Mouse (Mus musculus) midbrain, embryonic 10.5 days (tissue): ENCODE results near the gene Prrg1. TPM values are rescaled to one million over a fixed set of nuclear protein-coding genes. Genes with fewer than 3 reads are reported as not detected.
"Not testable (repeated sequence)": the region's sequence is repeated elsewhere in the genome, so short reads cannot be mapped to it uniquely, and the experiment has no call there.

ENCODE experiments used
- DNase-seq: peaks from one replicate; pipeline ENCODE4 v3.0.0-alpha.2; 2017; ENCODE audit warnings: low spot score
- H3K27ac ChIP-seq: fragments of 300-500 bp; sonication (generic); replicated peaks from 2 replicates; pipeline ENCODE4 v1.5.1; 2016; ENCODE audit warnings: mild to moderate bottlenecking
- H3K27me3 ChIP-seq: fragments of 300-500 bp; sonication (generic); 2 replicates; pipeline ENCODE4 v1.6.1; 2016; ENCODE audit warnings: low read depth, mild to moderate bottlenecking; ENCODE audit not compliant: poor library complexity, severe bottlenecking
- H3K36me3 ChIP-seq: fragments of 300-500 bp; sonication (generic); 2 replicates; pipeline ENCODE4 v1.6.1; 2016; ENCODE audit warnings: mild to moderate bottlenecking, moderate library complexity
- H3K4me1 ChIP-seq: fragments of 300-500 bp; sonication (generic); 2 replicates; pipeline ENCODE4 v1.6.1; 2016
- H3K4me3 ChIP-seq: fragments of 300-500 bp; sonication (generic); 2 replicates; pipeline ENCODE4 v1.5.1; 2016; ENCODE audit warnings: mild to moderate bottlenecking, moderate library complexity
- H3K9me3 ChIP-seq: fragments of 300-500 bp; sonication (generic); replicated peaks from 2 replicates; pipeline ENCODE4 v1.6.1; 2016; ENCODE audit warnings: mild to moderate bottlenecking
- WGBS: fragments of 180-500 bp; shearing (Covaris S2); methylation state at CpG from one replicate; pipeline ENCODE4 v1.1.7; 2016; 5-methylcytosine and 5-hydroxymethylcytosine counted together
- polyA plus RNA-seq: library from polyadenylated mRNA; unstranded; fragments of >200 nt; fragmentation: Nextera tagmentation; extraction: Ambion mirVana; gene quantifications from 2 replicates; pipeline ENCODE4 v1.2.1, GENCODE M21; 2016

Gene Prrg1
- polyA plus RNA-seq, 1 experiment from 2014 or later = 5.4 TPM

DNA sequence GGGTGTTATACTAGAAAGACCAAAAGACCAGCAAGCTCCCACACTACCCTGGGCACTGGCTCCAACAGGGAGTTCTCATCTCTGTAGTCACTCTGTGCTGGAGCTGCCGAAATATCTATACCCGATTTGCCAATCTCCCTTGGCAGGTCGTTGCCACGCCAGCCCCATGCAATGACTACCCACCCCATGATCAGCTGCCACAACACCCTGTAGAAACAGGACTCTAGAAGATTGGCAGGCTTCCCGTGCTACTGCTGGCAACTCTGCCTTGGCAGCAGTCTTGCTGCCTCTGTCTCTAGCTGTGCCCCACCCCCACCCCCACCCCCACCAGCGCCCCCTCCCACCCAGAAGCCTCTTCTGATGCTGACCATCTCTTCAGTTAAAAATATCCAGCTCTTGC is 149.3 kb downstream of the Prrg1 start:
- Histone ChIP-seq H3K27ac (no peak overlapping the region), H3K4me3 (no peak overlapping the region), H3K27me3 (no peaks in the 10 kb centered on the region), H3K36me3 (no peaks in the 10 kb centered on the region), H3K4me1 (no peaks in the 10 kb centered on the region), H3K9me3 (no peaks in the 10 kb centered on the region)
- DNase-seq = no peak
- WGBS = 77% methylated on average over 6 of the region's 6 CpGs

DNA sequence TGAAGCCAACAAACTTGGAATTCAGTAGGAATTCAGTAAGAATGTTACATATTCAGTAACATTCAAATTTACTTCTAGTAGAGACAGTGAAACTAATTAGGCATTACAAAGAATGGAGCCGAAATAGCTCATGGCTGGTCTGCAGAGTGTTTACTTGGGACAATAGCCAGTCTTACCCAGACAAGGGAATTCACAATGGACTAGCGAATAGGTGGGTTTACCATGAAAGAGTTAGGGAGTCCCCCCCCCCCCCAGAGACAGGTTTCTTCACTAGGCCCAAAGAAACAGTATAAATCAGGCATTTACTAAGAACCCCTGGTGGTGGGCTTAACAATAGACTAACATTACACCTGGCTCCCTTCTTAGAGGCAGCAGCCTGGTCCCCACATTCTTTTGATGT is 180.3 kb downstream of the Prrg1 start:
- WGBS = 85% methylated on average over 2 of the region's 2 CpGs
- not testable (repeated sequence) for H3K36me3 ChIP-seq, H3K27ac ChIP-seq, H3K4me1 ChIP-seq, H3K27me3 ChIP-seq, DNase-seq, H3K9me3 ChIP-seq, H3K4me3 ChIP-seq

Other genes with a start within 250 kb of the Prrg1 start
- gene 4930480E11Rik, start 214.3 kb downstream of the Prrg1 start, polyA plus RNA-seq = not detected in 2 replicates
- gene Fam47c, start 153.9 kb upstream of the Prrg1 start, polyA plus RNA-seq = not detected in 2 replicates